ENCODE assay signal across 8 mouse cellular contexts in genomic region chr7:67759629-67759995, GRCm38 (mm10). TPM values are rescaled to one million over a fixed set of nuclear protein-coding genes. Genes with fewer than 3 reads are reported as not detected.
DNase-seq lines count a peak whose midpoint lies in the region; ATAC-seq and TF ChIP-seq lines count a peak whose summit lies in the region.

TSS of gene Synm (minus strand) at chr7:67759742.

- H3K27ac ChIP-seq in bone marrow, adult 2 months (ENCODE audit: control insufficient read depth, insufficient read depth, low read depth, low read length, poor library complexity), result no peak within 1 kb of the TSS
- H3K27ac ChIP-seq in embryonic fibroblast, embryonic 13.5 days (ENCODE audit: insufficient read depth, low read length), result no peak within 1 kb of the TSS
- H3K27ac ChIP-seq in heart, embryonic 12.5 days (ENCODE audit: poor library complexity, severe bottlenecking), result no peak within 1 kb of the TSS
- no peak within 1 kb of the TSS for H3K27ac ChIP-seq in liver, embryonic 11.5 days (ENCODE audit: low read depth, low read length)
- peak within 1 kb of the TSS; percentile 71; the same call in 1 of the 2 replicates for H3K27ac ChIP-seq in stomach, embryonic 15.5 days

- peaks cover 28% of the 10 kb centered on the region for H3K27me3 ChIP-seq in heart, embryonic 12.5 days (replicated peaks)
- peaks cover 37% of the 10 kb centered on the region for H3K27me3 ChIP-seq in liver, embryonic 11.5 days (replicated peaks; ENCODE audit: control insufficient read depth, insufficient read depth, low read length)
- H3K27me3 ChIP-seq in stomach, embryonic 15.5 days (replicated peaks), result peaks cover 10% of the 10 kb centered on the region; the same call in 1 of the 2 replicates

- peak; percentile 74 for DNase-seq in 3T3-L1 (ENCODE audit: low read depth, low spot score)
- DNase-seq in kidney, postnatal 10 days, result peak; percentile 96
- DNase-seq in liver, embryonic 11.5 days (ENCODE audit: low spot score), result peak; percentile 90
- DNase-seq in neural tube, embryonic 10.5 days (ENCODE audit: extremely low spot score, low spot score), result peak; percentile 98

- H3K9ac ChIP-seq in heart, embryonic 12.5 days, result peak within 1 kb of the TSS; percentile 65
- no peak within 1 kb of the TSS for H3K9ac ChIP-seq in liver, embryonic 11.5 days (ENCODE audit: low read depth, low read length)
- H3K9ac ChIP-seq in stomach, embryonic 15.5 days, result peak within 1 kb of the TSS; percentile 33

- WGBS in bone marrow, adult 2 months, result under 1% methylated on average over 37 of the region's 37 CpGs
- WGBS in heart, embryonic 12.5 days, result under 1% methylated on average over 37 of the region's 37 CpGs
- WGBS in liver, embryonic 11.5 days, result under 1% methylated on average over 37 of the region's 37 CpGs
- 0% methylated on average over 34 of the region's 37 CpGs for WGBS in stomach, embryonic 15.5 days

- peak within 1 kb of the TSS; percentile 34 for H3K4me3 ChIP-seq in bone marrow, adult 2 months (replicated peaks; ENCODE audit: control insufficient read depth, low read depth, low read length)
- H3K4me3 ChIP-seq in embryonic fibroblast, embryonic 13.5 days (ENCODE audit: insufficient read depth, low read length), result peak within 1 kb of the TSS; percentile 37
- H3K4me3 ChIP-seq in heart, embryonic 12.5 days, result peak within 1 kb of the TSS; percentile 56
- H3K4me3 ChIP-seq in liver, embryonic 11.5 days (ENCODE audit: low read depth, low read length), result peak within 1 kb of the TSS; percentile 55
- H3K4me3 ChIP-seq in stomach, embryonic 15.5 days (replicated peaks), result peak within 1 kb of the TSS; percentile 62

- no peak for TF ChIP-seq POLR2A in bone marrow, adult 2 months (IDR thresholded peaks at IDR 0.05; ENCODE audit: borderline replicate concordance, control insufficient read depth, low read depth, low read length)
- TF ChIP-seq POLR2A in embryonic fibroblast, embryonic 13.5 days (IDR thresholded peaks at IDR 0.05; ENCODE audit: low read depth, low read length), result peak; percentile 22; the same call in 1 of the 2 replicates

- H3K4me2 ChIP-seq in heart, embryonic 12.5 days, result peak within 1 kb of the TSS; percentile 87
- peak within 1 kb of the TSS; percentile 95 for H3K4me2 ChIP-seq in liver, embryonic 11.5 days
- H3K4me2 ChIP-seq in stomach, embryonic 15.5 days, result peak within 1 kb of the TSS; percentile 100

- ATAC-seq in heart, embryonic 12.5 days (ENCODE audit: insufficient number of reproducible peaks, low FRiP score), result peak; percentile 92
- ATAC-seq in liver, embryonic 11.5 days (replicated peaks; ENCODE audit: low FRiP score), result peak; percentile 77
- peak; percentile 90 for ATAC-seq in stomach, embryonic 15.5 days (ENCODE audit: insufficient read depth, low FRiP score, low read depth)

- H3K4me1 ChIP-seq in bone marrow, adult 2 months (ENCODE audit: control insufficient read depth, insufficient read depth, low read length), result no peaks in the 10 kb centered on the region
- no peaks in the 10 kb centered on the region for H3K4me1 ChIP-seq in embryonic fibroblast, embryonic 13.5 days (ENCODE audit: control insufficient read depth, insufficient read depth, low read length)
- 0 out of 2 replicates have a peak, but pooled peaks cover 6% of the 10 kb centered on the region for H3K4me1 ChIP-seq in heart, embryonic 12.5 days (replicated peaks)
- H3K4me1 ChIP-seq in liver, embryonic 11.5 days (replicated peaks; ENCODE audit: control insufficient read depth, insufficient read depth, low read length), result no peaks in the 10 kb centered on the region; the same call in none of the 2 replicates
- H3K4me1 ChIP-seq in stomach, embryonic 15.5 days, result peaks cover 13% of the 10 kb centered on the region

- TF ChIP-seq CTCF in bone marrow, adult 2 months (IDR thresholded peaks at IDR 0.05; ENCODE audit: control insufficient read depth, insufficient read depth, low read length), result peak; percentile 73
- TF ChIP-seq CTCF in embryonic fibroblast, embryonic 13.5 days (IDR thresholded peaks at IDR 0.05; ENCODE audit: borderline replicate concordance, insufficient read depth, low read length), result peak; percentile 82

- no peaks in the 10 kb centered on the region for H3K9me3 ChIP-seq in heart, embryonic 12.5 days (replicated peaks)
- H3K9me3 ChIP-seq in liver, embryonic 11.5 days (ENCODE audit: control insufficient read depth, low read length), result no peaks in the 10 kb centered on the region
- H3K9me3 ChIP-seq in stomach, embryonic 15.5 days, result no peaks in the 10 kb centered on the region

- no peaks in the 10 kb centered on the region for H3K36me3 ChIP-seq in heart, embryonic 12.5 days
- no peaks in the 10 kb centered on the region for H3K36me3 ChIP-seq in liver, embryonic 11.5 days (ENCODE audit: control insufficient read depth, insufficient read depth, low read length)
- no peaks in the 10 kb centered on the region for H3K36me3 ChIP-seq in stomach, embryonic 15.5 days

RNA-seq across cellular contexts. Expression of gene Synm, which starts in this region (rescaled TPM):
- 0.92 and 1.3 TPM in 2 replicates for polyA plus RNA-seq in bone marrow, adult 2 months (2011; ENCODE audit: insufficient read depth, insufficient read length, low replicate concordance, missing spikeins)
- polyA plus RNA-seq in embryonic fibroblast, embryonic 13.5 days (2011; ENCODE audit: insufficient read length, low read depth, missing spikeins), result 3.1 and 4.4 TPM in 2 replicates
- 6.6 and 6.7 TPM in 2 replicates for polyA plus RNA-seq in heart, embryonic 12.5 days (2016; fragmentation: Nextera tagmentation; extraction: Ambion mirVana)
- polyA plus RNA-seq in liver, embryonic 11.5 days (2014; fragmentation: Nextera tagmentation; extraction: Ambion mirVana), result 0.14 and 0.23 TPM in 2 replicates
- polyA plus RNA-seq in stomach, embryonic 15.5 days (2015; fragmentation: Nextera tagmentation; extraction: Ambion mirVana), result 7.1 and 7.8 TPM in 2 replicates

Comparison
In these comparisons a context has a peak if more than half of its experiments do, and no peak if none do; other contexts are left out.
1. Peak in DNase-seq, ATAC-seq, H3K4me3 ChIP-seq and H3K4me2 ChIP-seq in liver, embryonic 11.5 days; RNA of the gene not detected or under 1 TPM.